Mouse (Mus musculus) olfactory bulb, adult 2 months (tissue): ENCODE data around the gene Mcam. TPM values are rescaled to one million over a fixed set of nuclear protein-coding genes. Genes with fewer than 3 reads are reported as not detected.
A peak's percentile ranks its signal among the peaks of the same experiment; 100 is the strongest.
"Not testable (repeated sequence)": the region's sequence is repeated elsewhere in the genome, so short reads cannot be mapped to it uniquely, and the experiment has no call there.

ENCODE experiments used
- H3K27ac ChIP-seq: fragments of 200-500 bp; 2 replicates; pipeline ENCODE4 v1.5.1; 2012; ENCODE audit warnings: low read depth, low read length; ENCODE audit not compliant: insufficient read depth
- H3K4me1 ChIP-seq: fragments of 200-500 bp; 2 replicates; pipeline ENCODE4 v1.6.1; 2012; ENCODE audit warnings: low read length; ENCODE audit not compliant: control insufficient read depth, insufficient read depth
- H3K4me3 ChIP-seq: fragments of 200-500 bp; 2 replicates; pipeline ENCODE4 v1.5.1; 2012; ENCODE audit warnings: mild to moderate bottlenecking, low read depth, low read length, moderate library complexity; ENCODE audit not compliant: insufficient read depth
- CTCF ChIP-seq: fragments of 200-500 bp; IDR thresholded peaks from 2 replicates; pipeline ENCODE4 v1.5.1; 2012; ENCODE audit warnings: low read depth, mild to moderate bottlenecking, low read length, moderate library complexity; ENCODE audit not compliant: insufficient read depth
- POLR2A ChIP-seq: fragments of 200-500 bp; IDR thresholded peaks from 2 replicates; pipeline ENCODE4 v1.6.1; 2012; ENCODE audit warnings: mild to moderate bottlenecking, low read depth, low read length, moderate library complexity; ENCODE audit not compliant: insufficient read depth
- WGBS: fragments of 180-500 bp; shearing (Covaris S2); methylation state at CpG from one replicate; pipeline ENCODE4 v1.1.7; 2018; 5-methylcytosine and 5-hydroxymethylcytosine counted together
- polyA plus RNA-seq: library from polyadenylated mRNA; stranded (reverse); fragments of >200 nt; gene quantifications from 2 replicates; pipeline ENCODE4 v1.2.4, GENCODE M21; 2012; ENCODE audit warnings: low replicate concordance; ENCODE audit not compliant: missing spikeins, insufficient read depth, insufficient read length

Mcam gene
- polyA plus RNA-seq, 1 experiment = not detected

GRCm38 (mm10) chr9:44107110-44107509 lies 27.2 kb upstream of the Mcam start, which contains the start of gene C1qtnf5:
Gene C1qtnf5, plus strand, starts transcription at chr9:44107245.
- Histone ChIP-seq H3K4me3 (peak within 1 kb of the TSS; percentile 16), H3K27ac (peak within 1 kb of the TSS; percentile 49), H3K4me1 (peaks cover 45% of the 10 kb centered on the region)
- WGBS = 20% methylated on average over 8 of the region's 8 CpGs
- TF ChIP-seq CTCF (no peak), POLR2A (peak; percentile 16; the same call in 1 of the 2 replicates)

GRCm38 (mm10) chr9:44107557-44108179 lies 26.6 kb upstream of the Mcam start:
- H3K4me3 ChIP-seq = peak overlapping the region; percentile 16
- peaks cover 51% of the 10 kb centered on the region for H3K4me1 ChIP-seq
- peak overlapping the region; percentile 49 for H3K27ac ChIP-seq
- WGBS = 28% methylated on average over 25 of the region's 25 CpGs
- no peak for TF ChIP-seq POLR2A
- TF ChIP-seq CTCF = peak; percentile 58

GRCm38 (mm10) chr9:44108269-44109055 lies 25.8 kb upstream of the Mcam start:
- no peak overlapping the region for H3K4me3 ChIP-seq
- 69% methylated on average over 31 of the region's 31 CpGs for WGBS
- H3K27ac ChIP-seq = no peak overlapping the region
- TF ChIP-seq CTCF (no peak), POLR2A (no peak)
- peaks cover 52% of the 10 kb centered on the region for H3K4me1 ChIP-seq

- TF ChIP-seq POLR2A = no peak
- peak; percentile 35; the same call in 1 of the 2 replicates for TF ChIP-seq CTCF
- H3K27ac ChIP-seq = no peak overlapping the region
- peaks cover 52% of the 10 kb centered on the region for H3K4me1 ChIP-seq
- no peak overlapping the region for H3K4me3 ChIP-seq
- WGBS = 21% methylated on average over 9 of the region's 9 CpGs
Measured at GRCm38 (mm10) chr9:44109360-44110095, 24.7 kb upstream of the Mcam start.

GRCm38 (mm10) chr9:44111909-44112308 lies 22.4 kb upstream of the Mcam start:
- not testable (repeated sequence) for H3K4me3 ChIP-seq, H3K27ac ChIP-seq
- H3K4me1 ChIP-seq = peaks cover 40% of the 10 kb centered on the region
- 54% methylated on average over 10 of the region's 12 CpGs for WGBS

- no peak within 1 kb of the TSS for H3K27ac ChIP-seq
- peaks cover 26% of the 10 kb centered on the region for H3K4me1 ChIP-seq
- WGBS = under 1% methylated on average over 46 of the region's 51 CpGs
- peak within 1 kb of the TSS; percentile 81 for H3K4me3 ChIP-seq
- TF ChIP-seq CTCF (no peak), POLR2A (peak; percentile 35; the same call in 1 of the 2 replicates)
Measured at GRCm38 (mm10) chr9:44113105-44113789, 21.0 kb upstream of the Mcam start, which contains the start of the genes Gm49380 and Rnf26. Gene Gm49380, minus strand, starts transcription at chr9:44113500. Gene Rnf26, minus strand, starts transcription at chr9:44113517.

GRCm38 (mm10) chr9:44114453-44114852 lies 19.8 kb upstream of the Mcam start:
- no peak for TF ChIP-seq POLR2A
- no peak for TF ChIP-seq CTCF
- Histone ChIP-seq H3K4me1 (peaks cover 16% of the 10 kb centered on the region; the same call in 1 of the 2 replicates), H3K4me3 (no peak overlapping the region), H3K27ac (no peak overlapping the region)
- 88% methylated on average over 2 of the region's 2 CpGs for WGBS

- 94% methylated on average over 9 of the region's 9 CpGs for WGBS
- peaks cover 11% of the 10 kb centered on the region; the same call in 1 of the 2 replicates for H3K4me1 ChIP-seq
- no peak overlapping the region for H3K4me3 ChIP-seq
- TF ChIP-seq POLR2A (no peak), CTCF (no peak)
- H3K27ac ChIP-seq = no peak overlapping the region
Measured at GRCm38 (mm10) chr9:44115599-44115998, 18.7 kb upstream of the Mcam start.
